Mouse (Mus musculus): ENCODE data around the gene Wnk1.

The Wnk1 gene

DNA sequence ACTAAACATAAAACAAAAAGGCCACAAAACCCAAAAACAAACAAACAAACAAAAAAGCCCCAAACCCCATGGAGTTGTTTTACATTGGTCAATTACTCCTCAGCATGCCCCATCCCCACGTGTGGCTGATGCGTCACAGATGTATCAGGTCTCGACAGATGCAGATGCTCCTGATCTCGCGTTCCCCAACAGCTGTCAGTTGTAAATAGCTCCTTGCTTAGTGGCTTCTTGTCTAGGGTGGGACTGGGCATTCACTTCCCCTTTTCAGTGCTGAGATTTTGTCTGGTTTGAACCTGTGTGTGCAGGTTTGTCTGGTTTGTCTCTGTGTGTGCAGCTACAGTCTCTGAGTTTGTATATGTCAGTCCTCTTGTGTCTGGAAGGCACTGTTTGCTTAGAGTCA, 126.4 kb downstream of the Wnk1 start:
- DNase-seq (ENCODE audit: extremely low read depth, low read depth, low spot score), result no peak

DNA sequence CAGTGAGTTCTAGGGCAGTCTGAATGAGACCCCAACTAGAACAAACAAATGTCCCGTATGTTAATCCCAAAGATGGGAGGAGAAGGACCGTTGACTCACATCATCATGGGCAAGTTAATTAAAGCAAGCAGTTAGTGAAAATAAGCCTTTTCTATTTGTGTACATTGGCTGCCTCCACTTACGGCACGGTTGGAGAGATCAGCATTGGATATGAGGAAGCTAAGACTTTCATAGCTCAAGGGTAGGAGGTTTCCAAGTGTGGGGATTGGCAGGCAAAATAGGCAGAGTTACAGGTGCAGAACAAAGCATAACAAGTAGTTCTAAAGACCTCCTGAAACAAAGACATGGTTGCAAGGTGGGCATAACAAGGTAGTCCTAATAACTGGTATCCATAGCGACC, 133.0 kb downstream of the Wnk1 start:
- DNase-seq (ENCODE audit: extremely low read depth, low read depth, low spot score), result no peak

GRCm38 (mm10) chr6:119903081-119903789, 135.2 kb downstream of the Wnk1 start:
- no peak for DNase-seq (ENCODE audit: extremely low read depth, low read depth, low spot score)

- DNase-seq (ENCODE audit: extremely low read depth, low read depth, low spot score), result no peak
These were observed 136.0 kb downstream of the Wnk1 start, which contains the start of gene Rad52 for GRCm38 (mm10) chr6:119902204-119903080. Gene Rad52 (plus strand): TSS chr6:119902698.

GRCm38 (mm10) chr6:119892711-119893110, 145.8 kb downstream of the Wnk1 start:
- no peak for DNase-seq (ENCODE audit: extremely low read depth, low read depth, low spot score)

- no peak for DNase-seq (ENCODE audit: extremely low read depth, low read depth, low spot score)
These were observed 155.3 kb downstream of the Wnk1 start for GRCm38 (mm10) chr6:119883151-119883550.

Measured in fat pad, adult 2 months (tissue).